Mouse (Mus musculus) kidney, embryonic 14.5 days (tissue): ENCODE data around the gene Ccdc125. TPM values are rescaled to one million over a fixed set of nuclear protein-coding genes. Genes with fewer than 3 reads are reported as not detected.

Source experiments
- polyA plus RNA-seq: library from polyadenylated mRNA; unstranded; fragments of >200 nt; fragmentation: Nextera tagmentation; extraction: Ambion mirVana; gene quantifications from 2 replicates; pipeline ENCODE4 v1.2.1, GENCODE M21; 2014

Gene Ccdc125
- polyA plus RNA-seq, 1 experiment from 2014 or later, result 6.8 TPM

Other genes starting within 250 kb of the Ccdc125 start
- gene Naip1, start 216.8 kb upstream of the Ccdc125 start, polyA plus RNA-seq, result 0.04 TPM in 1 of 2 replicates, not detected in the other
- 86.3 and 94.4 TPM in 2 replicates for gene Gtf2h2, start 177.1 kb upstream of the Ccdc125 start, polyA plus RNA-seq
- gene Ocln, start 117.0 kb upstream of the Ccdc125 start, polyA plus RNA-seq, result 15.8 and 32.7 TPM in 2 replicates
- 12.1 and 18.3 TPM in 2 replicates for gene Marveld2, start 52.7 kb upstream of the Ccdc125 start, polyA plus RNA-seq
- gene Ak6, start 18.7 kb upstream of the Ccdc125 start, polyA plus RNA-seq, result 316 and 390 TPM in 2 replicates
- 22.2 and 26.3 TPM in 2 replicates for gene Rad17, start 18.7 kb upstream of the Ccdc125 start, polyA plus RNA-seq
- gene Taf9, start 18.1 kb upstream of the Ccdc125 start, polyA plus RNA-seq, result 16.7 and 20.4 TPM in 2 replicates
- gene Cdk7, start 61.2 kb downstream of the Ccdc125 start, polyA plus RNA-seq, result 111 and 112 TPM in 2 replicates
- 171 and 182 TPM in 2 replicates for gene Mrps36, start 74.9 kb downstream of the Ccdc125 start, polyA plus RNA-seq
- 49.7 and 59.4 TPM in 2 replicates for gene Cenph, start 106.2 kb downstream of the Ccdc125 start, polyA plus RNA-seq
- 289 and 315 TPM in 2 replicates for gene Ccnb1, start 116.9 kb downstream of the Ccdc125 start, polyA plus RNA-seq
- 33.9 and 65.9 TPM in 2 replicates for gene Slc30a5, start 163.7 kb downstream of the Ccdc125 start, polyA plus RNA-seq